Mouse (Mus musculus) hindbrain, embryonic 10.5 days (tissue): ENCODE results near the gene Mea1. TPM values are rescaled to one million over a fixed set of nuclear protein-coding genes. Genes with fewer than 3 reads are reported as not detected.
A peak's percentile ranks its signal among the peaks of the same experiment; 100 is the strongest.

ENCODE experiments used
- DNase-seq: peaks from one replicate; pipeline ENCODE4 v3.0.0-alpha.2; 2017; ENCODE audit warnings: low spot score
- H3K27ac ChIP-seq: fragments of 300-500 bp; sonication (generic); 2 replicates; pipeline ENCODE4 v1.5.1; 2016; ENCODE audit warnings: mild to moderate bottlenecking, moderate library complexity
- H3K27me3 ChIP-seq: fragments of 300-500 bp; sonication (generic); 2 replicates; pipeline ENCODE4 v1.6.1; 2016; ENCODE audit warnings: mild to moderate bottlenecking; ENCODE audit not compliant: poor library complexity, insufficient read depth, severe bottlenecking
- H3K36me3 ChIP-seq: fragments of 300-500 bp; sonication (generic); 2 replicates; pipeline ENCODE4 v1.6.1; 2016; ENCODE audit warnings: mild to moderate bottlenecking, moderate library complexity
- H3K4me1 ChIP-seq: fragments of 300-500 bp; sonication (generic); replicated peaks from 2 replicates; pipeline ENCODE4 v1.6.1; 2016; ENCODE audit warnings: mild to moderate bottlenecking
- H3K4me3 ChIP-seq: fragments of 300-500 bp; sonication (generic); 2 replicates; pipeline ENCODE4 v1.5.1; 2016; ENCODE audit warnings: mild to moderate bottlenecking, moderate library complexity
- H3K9me3 ChIP-seq: fragments of 300-500 bp; sonication (generic); 2 replicates; pipeline ENCODE4 v1.6.1; 2016; ENCODE audit warnings: mild to moderate bottlenecking, moderate library complexity
- WGBS: fragments of 180-500 bp; shearing (Covaris S2); methylation state at CpG from one replicate; pipeline ENCODE4 v1.1.7; 2016; 5-methylcytosine and 5-hydroxymethylcytosine counted together
- polyA plus RNA-seq: library from polyadenylated mRNA; unstranded; fragments of >200 nt; fragmentation: Nextera tagmentation; extraction: Ambion mirVana; gene quantifications from 2 replicates; pipeline ENCODE4 v1.2.1, GENCODE M21; 2016

The Mea1 gene
- 178 and 214 TPM in 2 replicates for polyA plus RNA-seq

GRCm38 (mm10) chr17:46678416-46678815, at the start of gene Mea1:
Gene Mea1 (plus strand): TSS chr17:46678793.
- H3K27ac ChIP-seq: peak within 1 kb of the TSS; percentile 92

DNA sequence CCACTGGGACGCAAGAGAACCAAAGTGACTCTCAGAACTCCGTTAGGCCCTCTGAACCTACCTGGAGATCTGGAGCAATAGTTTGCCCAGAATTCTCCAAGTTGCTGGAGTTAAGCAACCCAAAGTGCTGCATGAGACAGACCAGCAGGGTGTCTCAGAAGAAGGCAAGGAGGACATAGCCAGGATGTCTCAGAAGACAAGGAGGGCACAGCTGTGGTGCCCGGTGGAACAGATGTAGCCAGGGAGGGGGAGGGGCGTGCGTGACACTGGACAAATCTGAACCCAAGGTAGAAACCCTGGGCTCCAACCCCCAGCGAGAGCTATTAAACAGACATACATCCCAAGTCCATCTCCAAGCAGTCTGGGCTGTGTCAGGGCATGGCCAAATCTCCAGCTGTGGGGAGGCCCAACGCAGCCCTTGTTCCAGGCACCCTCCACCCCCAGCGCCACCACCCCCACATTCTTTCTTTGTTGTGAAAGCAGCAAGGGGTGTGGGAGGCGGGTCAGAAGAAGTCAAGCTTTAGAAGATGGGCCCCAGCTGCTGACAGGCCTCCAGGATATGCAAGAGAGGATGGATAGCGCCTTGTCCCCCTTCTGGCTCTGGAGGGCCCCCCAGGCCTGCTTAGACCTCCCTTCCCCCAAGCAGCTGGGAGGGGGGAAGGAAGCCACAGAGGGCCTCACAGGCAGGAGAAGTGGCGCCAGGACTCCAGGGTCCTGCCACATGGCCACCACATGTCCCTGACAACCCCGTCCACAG, 48.7 kb upstream of the Mea1 start:
- peak; percentile 75 for DNase-seq
- peaks cover 33% of the 10 kb centered on the region for H3K36me3 ChIP-seq
- H3K4me1 ChIP-seq: peaks cover 77% of the 10 kb centered on the region
- H3K9me3 ChIP-seq: no peaks in the 10 kb centered on the region
- no peaks in the 10 kb centered on the region for H3K27me3 ChIP-seq
- peak overlapping the region; percentile 98 for H3K4me3 ChIP-seq
- H3K27ac ChIP-seq: peak overlapping the region; percentile 96
- 3% methylated on average over 12 of the region's 12 CpGs for WGBS

More at GRCm38 (mm10) chr17:46678416-46678815, at the start of gene Mea1:
- WGBS: 92% methylated on average over 9 of the region's 9 CpGs
- H3K4me3 ChIP-seq: peak within 1 kb of the TSS; percentile 91
- H3K9me3 ChIP-seq: no peaks in the 10 kb centered on the region
- H3K4me1 ChIP-seq: peaks cover 60% of the 10 kb centered on the region
- peaks cover 51% of the 10 kb centered on the region for H3K36me3 ChIP-seq
- DNase-seq: no peak
- no peaks in the 10 kb centered on the region for H3K27me3 ChIP-seq

DNA sequence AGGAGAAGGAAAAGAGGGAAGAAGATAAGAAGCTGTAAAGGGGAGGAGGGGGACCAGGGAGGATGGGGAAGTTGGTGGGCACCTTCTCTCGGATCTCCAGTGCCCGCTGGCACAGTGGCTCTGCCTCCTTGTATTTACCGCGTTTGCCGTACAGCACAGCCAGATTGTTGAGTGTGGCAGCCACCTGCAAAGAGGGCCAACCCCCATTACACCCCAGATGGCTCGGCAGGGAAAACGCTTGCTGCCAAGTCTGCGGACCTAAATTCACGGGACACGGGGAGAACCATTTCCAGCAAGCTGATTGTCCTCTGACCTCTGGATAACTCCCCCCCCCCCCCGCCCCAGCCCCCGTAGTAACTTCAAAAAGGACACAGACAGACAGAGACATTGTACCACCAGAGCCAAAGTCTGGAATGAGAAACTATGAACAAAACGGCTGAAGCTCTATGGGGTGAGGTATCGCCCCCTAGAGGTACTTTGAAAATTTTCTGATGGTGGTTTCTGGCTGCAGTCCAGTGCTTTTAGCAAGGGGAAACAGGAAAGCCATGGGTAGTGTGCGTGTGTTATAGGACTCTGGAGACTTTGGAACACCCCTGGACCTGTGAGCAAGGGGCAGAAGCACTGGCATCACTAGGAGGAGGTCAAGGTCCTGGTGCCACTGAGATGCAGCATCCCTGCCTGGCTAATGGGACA, 41.6 kb upstream of the Mea1 start:
- Histone ChIP-seq H3K4me3 (peak overlapping the region; percentile 23), H3K36me3 (peaks cover 67% of the 10 kb centered on the region), H3K9me3 (no peaks in the 10 kb centered on the region), H3K27me3 (no peaks in the 10 kb centered on the region), H3K27ac (peak overlapping the region; percentile 82), H3K4me1 (peaks cover 21% of the 10 kb centered on the region)
- DNase-seq: peak; percentile 49
- WGBS: 29% methylated on average over 15 of the region's 15 CpGs

DNA sequence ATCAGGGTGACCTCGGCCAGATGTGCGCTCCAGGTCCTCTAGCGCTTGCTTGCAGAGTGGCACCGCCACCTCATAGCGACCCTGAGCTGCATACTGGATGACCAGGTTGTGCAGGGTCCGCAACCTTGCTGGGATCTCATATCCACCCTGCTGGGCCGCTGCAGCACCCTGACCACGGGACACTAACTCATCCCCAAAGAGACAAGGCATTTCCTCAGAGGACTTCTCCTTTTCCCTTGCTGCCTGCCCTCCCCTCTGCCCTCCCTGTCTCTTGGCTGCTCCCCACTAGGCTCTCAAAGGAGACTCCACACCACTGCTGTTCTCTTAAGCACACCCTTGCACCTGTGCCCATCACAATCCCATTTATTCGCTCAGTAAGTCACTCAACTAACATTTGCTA, 38.7 kb upstream of the Mea1 start:
- Histone ChIP-seq H3K36me3 (peaks cover 47% of the 10 kb centered on the region), H3K27ac (no peak overlapping the region), H3K4me3 (no peak overlapping the region), H3K9me3 (no peaks in the 10 kb centered on the region), H3K4me1 (peaks cover 24% of the 10 kb centered on the region), H3K27me3 (no peaks in the 10 kb centered on the region)
- 81% methylated on average over 9 of the region's 9 CpGs for WGBS
- DNase-seq: no peak

DNA sequence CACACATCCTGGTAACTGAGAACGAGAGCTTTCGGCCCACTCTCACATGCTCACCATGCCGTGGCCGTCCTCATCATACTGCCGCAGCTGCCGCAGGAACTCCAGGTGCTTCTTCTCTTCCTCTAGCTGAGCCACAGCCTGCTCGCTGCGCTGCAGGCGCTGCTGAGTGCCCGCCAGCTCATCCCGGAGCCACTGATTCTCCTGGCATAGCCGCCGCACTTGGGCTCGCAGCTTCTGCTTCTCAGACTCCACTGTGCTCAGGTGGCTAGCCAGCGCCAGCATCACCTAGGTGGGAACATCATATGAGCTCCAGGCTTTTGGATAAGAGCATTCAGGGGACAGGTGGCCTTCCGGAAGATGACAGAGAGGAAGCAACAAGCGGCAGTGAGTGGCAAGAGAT, 36.5 kb upstream of the Mea1 start:
- 91% methylated on average over 17 of the region's 17 CpGs for WGBS
- no peaks in the 10 kb centered on the region for H3K27me3 ChIP-seq
- H3K4me1 ChIP-seq: peaks cover 23% of the 10 kb centered on the region
- no peak overlapping the region for H3K27ac ChIP-seq
- no peaks in the 10 kb centered on the region for H3K9me3 ChIP-seq
- no peak overlapping the region; the same call in 1 of the 2 replicates for H3K4me3 ChIP-seq
- no peak for DNase-seq
- H3K36me3 ChIP-seq: peaks cover 32% of the 10 kb centered on the region

DNA sequence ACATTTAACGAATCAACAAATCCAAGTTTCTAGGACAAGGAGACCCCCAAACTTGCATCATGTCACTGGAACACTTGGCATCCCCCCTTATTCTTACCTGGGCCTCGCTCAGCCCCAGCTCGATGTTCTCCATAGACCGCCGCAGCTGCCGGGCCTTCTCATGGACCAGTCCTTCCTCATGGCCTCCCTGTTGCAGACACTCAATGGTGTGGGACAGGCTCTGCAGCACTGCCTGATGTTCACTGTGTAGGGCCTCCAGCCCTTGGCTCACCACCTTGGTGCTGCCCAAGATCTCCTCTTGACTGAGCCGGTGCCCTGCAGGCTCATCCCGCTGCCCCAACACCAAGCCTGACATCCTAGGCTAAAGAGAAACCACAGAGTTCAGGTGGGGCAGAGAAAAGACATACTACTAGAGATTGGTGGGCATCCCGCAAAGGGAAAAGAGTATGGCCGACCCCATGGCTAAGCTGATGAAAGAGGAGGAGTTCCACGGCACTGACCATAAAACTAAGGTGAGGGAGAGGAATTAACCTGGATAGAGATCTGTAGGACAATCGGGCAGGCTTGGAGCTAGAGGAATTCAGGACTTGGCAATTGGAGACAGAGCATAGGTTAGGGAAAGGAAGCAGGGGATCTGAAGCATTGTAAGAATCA, 34.3 kb upstream of the Mea1 start:
- no peak for DNase-seq
- no peak overlapping the region for H3K27ac ChIP-seq
- 87% methylated on average over 12 of the region's 12 CpGs for WGBS
- H3K4me3 ChIP-seq: peak overlapping the region; percentile 86
- H3K36me3 ChIP-seq: peaks cover 47% of the 10 kb centered on the region
- H3K4me1 ChIP-seq: peaks cover 26% of the 10 kb centered on the region
- no peaks in the 10 kb centered on the region for H3K27me3 ChIP-seq
- no peaks in the 10 kb centered on the region for H3K9me3 ChIP-seq

DNA sequence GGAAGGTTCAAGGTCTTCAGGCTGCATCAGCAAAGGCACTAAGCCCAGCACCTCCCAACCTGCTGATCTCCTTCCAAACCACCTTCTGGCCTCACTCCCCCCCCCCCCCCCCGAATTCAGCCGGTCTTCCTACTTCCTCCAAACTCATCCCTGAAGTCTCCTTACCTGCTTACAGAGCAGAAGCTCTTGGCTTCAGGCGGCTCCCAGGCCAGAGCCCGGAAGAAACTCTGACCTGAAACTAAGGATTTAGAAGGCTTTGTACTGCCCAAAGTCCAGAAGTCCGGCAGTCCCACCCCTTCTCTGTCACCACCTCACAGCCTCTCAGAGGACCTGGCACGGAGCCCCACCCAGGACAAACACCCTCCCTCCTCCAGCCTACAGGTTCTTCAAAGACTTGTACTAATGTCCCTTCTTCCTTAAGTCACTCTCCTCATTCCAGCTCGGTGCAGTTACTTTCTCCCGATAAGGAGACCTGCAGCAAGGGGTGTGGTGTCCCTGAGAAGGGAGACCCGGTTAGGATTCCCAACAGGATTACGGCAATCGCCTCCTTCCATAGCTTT, 33.6 kb upstream of the Mea1 start:
- Histone ChIP-seq H3K27me3 (no peaks in the 10 kb centered on the region), H3K9me3 (no peaks in the 10 kb centered on the region), H3K4me1 (peaks cover 34% of the 10 kb centered on the region), H3K36me3 (peaks cover 41% of the 10 kb centered on the region), H3K4me3 (peak overlapping the region; percentile 86), H3K27ac (peak overlapping the region; percentile 90)
- no peak for DNase-seq
- WGBS: 13% methylated on average over 11 of the region's 11 CpGs

DNA sequence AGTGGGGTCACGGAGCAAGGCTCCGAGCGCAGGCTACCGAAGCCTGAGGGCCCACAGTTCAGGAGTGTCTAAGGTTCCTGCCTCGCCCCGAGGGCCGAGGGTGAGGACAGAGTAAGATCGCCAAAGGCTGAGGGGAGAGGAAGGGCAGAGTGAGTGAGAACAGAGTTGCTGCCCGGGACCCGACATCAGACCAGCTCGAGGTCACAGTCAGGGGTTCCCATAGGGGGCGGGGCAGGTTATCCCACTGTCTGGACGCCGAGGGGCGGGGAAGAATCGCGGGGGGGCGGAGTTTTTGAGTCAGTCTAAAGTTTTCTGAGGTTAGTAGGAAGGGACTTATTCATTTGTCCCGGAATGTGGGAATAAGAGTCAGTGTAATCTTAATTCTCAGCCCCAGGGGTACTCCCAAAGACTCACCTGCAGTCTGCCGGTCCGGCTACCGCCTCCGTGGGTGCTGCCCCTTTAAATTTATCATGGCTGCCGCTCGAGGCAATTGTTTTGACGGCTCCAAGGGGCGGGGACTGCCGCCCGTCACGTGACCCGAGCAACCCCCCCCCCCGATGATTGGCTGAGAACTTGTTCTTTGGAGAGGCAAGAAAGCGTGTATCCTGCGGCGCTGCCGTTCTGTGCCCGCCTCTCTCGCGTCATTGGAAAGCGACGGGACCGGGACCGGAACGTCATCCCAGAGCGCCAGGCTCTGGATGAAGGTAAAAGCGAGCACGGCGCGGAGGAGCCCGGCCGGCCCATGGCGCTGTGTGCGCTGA, 32.9 kb upstream of the Mea1 start, which contains the start of the genes Klc4 and Mrpl2:
Gene Klc4, minus strand, starts transcription at position 462 of the 761 bp plus-strand sequence.
Gene Mrpl2, plus strand, starts transcription at position 669 of the 761 bp plus-strand sequence.
- Histone ChIP-seq H3K4me3 (peak within 1 kb of the TSS; percentile 86), H3K9me3 (no peaks in the 10 kb centered on the region), H3K27me3 (no peaks in the 10 kb centered on the region), H3K36me3 (peaks cover 34% of the 10 kb centered on the region), H3K27ac (peak within 1 kb of the TSS; percentile 90), H3K4me1 (peaks cover 41% of the 10 kb centered on the region)
- WGBS: under 1% methylated on average over 53 of the region's 53 CpGs
- DNase-seq: peak; percentile 100

DNA sequence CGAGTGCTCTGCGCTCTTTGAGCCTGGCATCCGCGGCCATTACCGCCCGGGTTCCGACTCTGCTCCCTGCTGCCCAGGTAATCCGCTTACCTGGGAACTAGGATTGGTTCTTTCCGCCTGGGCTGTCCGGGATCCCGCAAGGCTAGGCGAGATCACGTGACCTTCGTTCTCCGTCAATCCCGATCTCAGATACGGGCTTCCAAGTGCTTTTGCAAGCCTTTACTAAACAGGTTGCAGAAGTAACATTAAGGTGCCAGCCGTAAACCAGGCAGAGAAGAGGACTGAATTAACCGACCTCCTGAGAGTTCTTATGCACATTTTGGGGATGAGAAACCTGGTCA, 32.3 kb upstream of the Mea1 start:
- no peak for DNase-seq
- Histone ChIP-seq H3K27ac (peak overlapping the region; percentile 90), H3K9me3 (no peaks in the 10 kb centered on the region)

DNA sequence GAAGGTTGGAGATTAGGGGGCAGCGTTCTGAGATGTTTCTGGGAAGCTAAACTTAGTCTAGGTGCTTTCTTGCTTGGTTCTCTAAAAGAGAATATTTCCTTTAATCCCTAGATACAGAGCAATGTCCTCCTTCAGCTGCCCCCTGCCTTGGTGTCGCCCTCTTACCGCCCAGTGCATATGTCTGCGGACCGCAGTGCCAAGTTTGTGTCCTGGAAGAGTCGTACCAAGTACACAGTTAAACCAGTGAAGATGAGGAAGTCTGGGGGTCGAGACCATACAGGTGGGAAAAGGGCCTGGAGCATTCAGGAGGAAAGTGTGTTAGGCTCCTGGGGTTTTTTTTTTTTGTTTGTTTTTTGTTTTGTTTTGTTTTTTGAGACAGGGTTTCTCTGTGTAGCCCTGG, 31.3 kb upstream of the Mea1 start:
- WGBS: 92% methylated on average over 7 of the region's 7 CpGs
- Histone ChIP-seq H3K4me1 (peaks cover 56% of the 10 kb centered on the region), H3K27me3 (no peaks in the 10 kb centered on the region), H3K36me3 (peaks cover 30% of the 10 kb centered on the region), H3K9me3 (no peaks in the 10 kb centered on the region), H3K4me3 (peak overlapping the region; percentile 86; the same call in 1 of the 2 replicates), H3K27ac (no peak overlapping the region)
- DNase-seq: no peak

More for the DNA sequence above, 32.3 kb upstream of the Mea1 start:
- Histone ChIP-seq H3K4me3 (peak overlapping the region; percentile 86), H3K36me3 (peaks cover 30% of the 10 kb centered on the region), H3K4me1 (peaks cover 47% of the 10 kb centered on the region), H3K27me3 (no peaks in the 10 kb centered on the region)
- under 1% methylated on average over 19 of the region's 19 CpGs for WGBS

DNA sequence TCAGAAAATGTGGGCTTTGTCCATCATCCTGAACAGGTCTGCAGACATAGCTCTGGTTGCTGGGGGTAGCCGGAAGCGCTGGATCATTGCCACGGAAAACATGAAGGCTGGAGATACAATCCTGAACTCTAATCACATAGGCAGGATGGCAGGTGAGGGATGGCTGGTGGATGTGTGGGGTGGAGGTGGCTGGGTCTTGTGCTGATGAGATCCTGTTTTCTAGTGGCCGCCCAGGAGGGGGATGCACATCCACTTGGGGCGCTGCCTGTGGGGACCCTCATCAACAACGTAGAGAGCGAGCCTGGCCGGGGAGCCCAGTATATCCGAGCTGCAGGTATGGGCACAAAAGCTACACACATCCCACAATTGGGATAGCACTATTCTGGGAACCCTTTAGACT, 30.2 kb upstream of the Mea1 start:
- Histone ChIP-seq H3K36me3 (peaks cover 40% of the 10 kb centered on the region), H3K27ac (no peak overlapping the region), H3K4me3 (no peak overlapping the region), H3K9me3 (no peaks in the 10 kb centered on the region), H3K4me1 (peaks cover 67% of the 10 kb centered on the region), H3K27me3 (no peaks in the 10 kb centered on the region)
- 89% methylated on average over 9 of the region's 9 CpGs for WGBS
- DNase-seq: no peak

- DNase-seq: no peak
- Histone ChIP-seq H3K36me3 (peaks cover 54% of the 10 kb centered on the region), H3K27me3 (no peaks in the 10 kb centered on the region), H3K27ac (peak overlapping the region; percentile 96), H3K4me1 (peaks cover 59% of the 10 kb centered on the region), H3K4me3 (peak overlapping the region; percentile 65), H3K9me3 (no peaks in the 10 kb centered on the region)
- WGBS: 39% methylated on average over 15 of the region's 15 CpGs
Observed at GRCm38 (mm10) chr17:46649811-46650210, 28.8 kb upstream of the Mea1 start.
